Mouse (Mus musculus) R1 (cell line): ENCODE measurements around the gene Ndufc2.
"Not testable (repeated sequence)": the region's sequence is repeated elsewhere in the genome, so short reads cannot be mapped to it uniquely, and the experiment has no call there.

Experiments
- DNase-seq: peaks from one replicate; pipeline ENCODE4 v3.0.0-alpha.2; 2018; ENCODE audit warnings: low read depth, low spot score

Gene Ndufc2

GRCm38 (mm10) chr7:97426566-97426965, 26.8 kb downstream of the Ndufc2 start:
- DNase-seq: peak; percentile 56

DNA sequence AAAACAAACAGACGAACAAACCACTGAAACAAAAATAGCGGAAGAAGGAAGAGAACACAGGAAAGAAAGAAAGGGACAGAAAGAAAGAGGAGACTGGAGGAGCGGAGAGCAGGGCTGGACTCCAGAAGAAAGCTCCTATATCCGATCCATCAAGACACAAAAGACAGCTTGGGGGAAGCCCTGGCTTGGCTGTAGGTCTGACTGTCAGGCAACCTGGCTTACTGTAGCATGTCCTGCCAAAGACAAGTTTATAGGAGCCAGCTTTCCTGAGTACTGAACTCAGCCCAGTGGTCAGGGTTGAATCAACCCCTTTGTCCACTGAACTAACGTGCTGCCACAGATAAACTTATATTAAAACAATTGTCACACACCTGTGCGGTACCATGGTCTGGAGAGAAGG, 27.5 kb downstream of the Ndufc2 start:
- no peak for DNase-seq

- no peak for DNase-seq
Observed at GRCm38 (mm10) chr7:97427778-97428420, 28.1 kb downstream of the Ndufc2 start.

GRCm38 (mm10) chr7:97429705-97430104, 29.9 kb downstream of the Ndufc2 start:
- DNase-seq: peak; percentile 98

DNA sequence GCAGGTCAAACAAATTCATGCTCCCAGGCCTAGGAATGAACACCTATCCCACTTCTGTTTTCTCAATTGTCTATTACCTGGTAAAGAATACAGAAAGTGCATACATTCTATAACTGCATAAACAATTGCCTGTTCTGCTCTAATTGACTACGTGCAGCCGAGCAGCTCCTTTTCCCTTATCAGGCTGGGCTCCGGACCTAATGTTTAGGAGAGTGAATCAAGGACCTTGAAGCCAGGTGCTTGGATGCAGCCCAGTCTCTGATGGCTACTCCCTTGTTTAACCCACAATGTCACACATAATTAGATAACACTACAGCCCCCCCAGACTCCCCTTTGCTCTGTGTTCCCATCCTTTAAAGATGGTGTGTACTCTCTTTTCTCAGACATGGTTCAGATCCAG, 33.7 kb downstream of the Ndufc2 start:
- not testable (repeated sequence) for DNase-seq

DNA sequence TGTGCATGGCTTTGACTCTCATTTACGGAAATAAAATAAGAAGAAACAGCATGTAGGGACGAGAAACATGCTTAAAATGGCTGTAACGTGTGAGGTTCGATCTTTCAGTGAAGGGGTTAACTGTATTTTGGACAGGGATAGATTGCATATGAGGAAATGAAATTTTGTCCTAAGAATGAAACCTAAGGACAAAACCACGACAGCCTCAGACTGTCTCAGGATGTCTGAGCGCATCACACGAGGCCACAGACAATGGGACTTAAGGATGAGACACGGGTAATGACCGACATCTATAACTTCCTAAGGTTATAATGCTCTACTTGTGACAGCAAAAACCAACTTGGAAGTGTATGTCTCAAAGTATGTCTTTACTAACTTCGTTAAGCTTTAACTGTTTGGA, 34.7 kb downstream of the Ndufc2 start:
- DNase-seq: no peak

DNA sequence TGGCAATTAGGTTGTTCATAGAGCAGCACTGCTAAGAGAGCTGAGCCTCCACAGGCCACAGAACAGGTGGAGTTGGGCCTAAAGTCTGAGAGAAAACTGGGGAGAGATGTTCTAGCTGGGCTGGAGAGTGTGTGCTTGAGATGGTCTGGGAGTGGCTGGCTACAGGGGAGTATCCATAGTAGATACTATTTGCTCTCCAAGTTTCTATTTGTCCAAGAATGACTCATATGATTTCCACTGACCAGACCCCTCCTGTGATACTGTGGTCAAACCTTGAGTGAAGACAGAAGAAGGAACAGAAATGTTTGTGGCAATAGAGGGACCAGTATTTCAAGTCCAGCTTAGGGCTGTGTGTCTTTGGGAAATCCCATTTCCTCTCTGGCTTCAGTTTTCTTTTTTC, 39.2 kb downstream of the Ndufc2 start:
- no peak for DNase-seq

GRCm38 (mm10) chr7:97446171-97446925, 46.5 kb downstream of the Ndufc2 start:
- no peak for DNase-seq

DNA sequence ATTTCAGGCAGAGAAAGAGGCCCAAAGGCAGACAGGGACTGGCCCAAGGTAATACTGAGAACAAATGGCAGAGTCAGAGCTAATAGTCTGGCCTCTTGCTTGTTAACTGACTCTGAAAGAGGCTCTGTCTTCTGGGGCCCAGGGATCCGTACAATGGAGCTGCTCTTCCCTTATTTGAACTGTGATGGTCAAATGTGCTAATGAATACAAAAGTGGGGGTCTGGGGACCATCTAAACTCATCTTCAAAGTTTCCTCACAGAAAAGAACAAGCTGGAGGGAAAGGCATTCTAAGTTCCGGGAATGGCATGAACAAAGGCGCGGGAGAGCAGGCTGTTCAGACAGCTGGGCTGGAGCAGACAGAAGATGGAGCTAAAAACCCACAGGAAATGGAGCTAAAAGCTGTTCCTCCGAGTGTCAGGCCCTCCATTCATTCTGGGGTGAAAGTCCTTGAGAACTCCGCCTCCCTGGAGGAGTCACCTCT, 47.3 kb downstream of the Ndufc2 start:
- no peak for DNase-seq

DNA sequence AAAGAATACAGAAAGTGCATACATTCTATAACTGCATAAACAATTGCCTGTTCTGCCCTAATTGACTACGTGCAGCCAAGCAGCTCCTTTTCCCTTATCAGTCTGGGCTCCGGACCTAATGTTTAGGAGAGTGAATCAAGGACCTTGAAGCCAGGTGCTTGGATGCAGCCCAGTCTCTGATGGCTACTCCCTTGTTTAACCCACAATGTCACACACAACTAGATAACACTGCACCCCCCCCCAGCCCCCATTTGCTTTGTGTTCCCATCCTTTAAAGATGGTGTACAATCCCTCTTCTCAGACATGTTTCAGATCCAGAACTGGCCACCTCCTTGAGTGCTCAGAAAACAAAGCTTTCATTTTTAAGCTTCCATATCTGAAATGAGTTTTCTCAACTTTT, 51.2 kb downstream of the Ndufc2 start, which contains the start of gene Kctd14:
Gene Kctd14 (plus strand): TSS at position 301 of the 400 bp plus-strand sequence.
- not testable (repeated sequence) for DNase-seq

DNA sequence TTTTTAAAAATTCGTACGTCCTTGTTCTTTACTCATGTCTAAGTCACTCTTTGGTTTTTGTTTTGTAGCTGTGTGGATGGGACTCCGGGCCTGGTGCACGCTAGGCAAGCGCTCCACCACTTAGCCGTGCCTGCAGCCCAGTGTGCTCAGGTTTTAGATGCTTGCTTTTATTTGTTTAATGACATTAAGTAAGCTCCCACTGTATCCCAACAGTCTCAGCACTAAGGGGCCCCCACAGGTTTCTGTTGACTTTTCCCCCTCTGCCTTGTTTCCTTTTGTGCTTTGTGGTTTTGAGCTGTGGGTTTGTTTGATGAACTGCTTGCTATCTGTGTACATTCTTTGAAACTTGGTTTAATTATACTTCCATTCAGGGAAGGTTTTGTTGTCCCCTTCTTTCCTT, 52.4 kb downstream of the Ndufc2 start:
- no peak for DNase-seq

DNA sequence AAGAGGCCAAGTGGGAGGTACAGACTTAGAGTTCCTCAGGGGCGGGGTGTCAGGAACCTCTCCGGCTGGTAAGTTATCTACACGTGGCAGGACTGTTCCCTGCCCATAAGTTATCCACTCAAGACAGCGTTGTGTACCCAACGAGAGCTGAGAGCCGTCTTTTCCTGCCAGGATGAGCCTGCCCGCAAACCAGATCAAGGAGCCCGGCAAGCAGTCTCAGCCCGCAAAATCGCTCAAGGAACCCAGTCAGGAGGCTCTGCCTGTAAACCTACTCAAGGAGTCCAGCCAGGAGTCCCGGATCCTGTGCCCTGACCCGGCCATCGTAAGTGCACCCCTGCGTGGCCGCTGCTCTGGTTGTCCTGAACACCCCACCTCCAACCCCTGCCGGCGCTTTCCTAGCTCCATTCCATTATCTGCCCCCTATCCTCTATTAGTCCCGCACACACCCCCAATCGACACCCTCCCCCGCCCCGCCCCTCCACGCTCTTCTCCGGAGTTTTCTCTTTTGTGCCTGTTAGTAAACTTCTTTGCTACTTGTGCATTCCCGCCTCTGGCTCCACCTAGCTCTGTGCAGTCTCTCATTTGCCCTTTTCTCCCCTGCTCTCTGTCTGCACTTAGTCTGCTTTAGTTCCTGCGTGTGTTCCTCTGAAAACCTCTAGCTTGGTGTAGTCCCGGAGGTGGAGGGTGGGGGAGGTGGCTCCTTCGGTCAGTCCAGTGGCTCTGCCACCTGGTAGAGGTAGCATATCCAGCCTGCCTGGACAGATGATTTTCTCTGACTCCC, 53.5 kb downstream of the Ndufc2 start:
- DNase-seq: peak; percentile 59

- no peak for DNase-seq
Observed at GRCm38 (mm10) chr7:97454795-97455194, 55.0 kb downstream of the Ndufc2 start.

- no peak for DNase-seq
Observed at GRCm38 (mm10) chr7:97455577-97455976, 55.8 kb downstream of the Ndufc2 start.
